Mouse (Mus musculus) heart, postnatal 14 days (tissue): ENCODE results near the gene Mafk. TPM values are rescaled to one million over a fixed set of nuclear protein-coding genes. Genes with fewer than 3 reads are reported as not detected.
"Not testable (repeated sequence)": the region's sequence is repeated elsewhere in the genome, so short reads cannot be mapped to it uniquely, and the experiment has no call there.

Experiments used
- DNase-seq, 2 experiments: peaks; one replicate each; pipeline ENCODE4 v3.0.0; 2021 to 2022
- intact Hi-C: fragments of 180-260 bp; cut with DNase I; formaldehyde crosslinking; loops from one replicate; pipeline ENCODE4 v1.15.1; 2025
- long read RNA-seq, 2 experiments: library from polyadenylated mRNA; stranded (forward); transcript quantifications; one replicate each; pipeline ENCODE4 v2.0.0; 2021
- total RNA-seq, 2 experiments: library from RNA; stranded (reverse); gene quantifications; 2 replicates each; pipeline ENCODE4 v1.2.3; 2021

The Mafk gene
- total RNA-seq: 10 to 100 TPM; 23.4 to 26.9 TPM
- long read RNA-seq, experiment 1, transcript Mafk-201 (3 exons, 2,849 nt): major isoform, 12 of 33 reads
- long read RNA-seq, experiment 1, partial matches to known transcripts: 5 of 33 reads
- long read RNA-seq, experiment 1, other reads (novel, unspliced or antisense): 16 of 33 reads
- long read RNA-seq, experiment 2, transcript Mafk-201 (3 exons, 2,849 nt): major isoform, 7 of 25 reads
- long read RNA-seq, experiment 2, partial matches to known transcripts: 0 of 25 reads
- long read RNA-seq, experiment 2, other reads (novel, unspliced or antisense): 18 of 25 reads

DNA sequence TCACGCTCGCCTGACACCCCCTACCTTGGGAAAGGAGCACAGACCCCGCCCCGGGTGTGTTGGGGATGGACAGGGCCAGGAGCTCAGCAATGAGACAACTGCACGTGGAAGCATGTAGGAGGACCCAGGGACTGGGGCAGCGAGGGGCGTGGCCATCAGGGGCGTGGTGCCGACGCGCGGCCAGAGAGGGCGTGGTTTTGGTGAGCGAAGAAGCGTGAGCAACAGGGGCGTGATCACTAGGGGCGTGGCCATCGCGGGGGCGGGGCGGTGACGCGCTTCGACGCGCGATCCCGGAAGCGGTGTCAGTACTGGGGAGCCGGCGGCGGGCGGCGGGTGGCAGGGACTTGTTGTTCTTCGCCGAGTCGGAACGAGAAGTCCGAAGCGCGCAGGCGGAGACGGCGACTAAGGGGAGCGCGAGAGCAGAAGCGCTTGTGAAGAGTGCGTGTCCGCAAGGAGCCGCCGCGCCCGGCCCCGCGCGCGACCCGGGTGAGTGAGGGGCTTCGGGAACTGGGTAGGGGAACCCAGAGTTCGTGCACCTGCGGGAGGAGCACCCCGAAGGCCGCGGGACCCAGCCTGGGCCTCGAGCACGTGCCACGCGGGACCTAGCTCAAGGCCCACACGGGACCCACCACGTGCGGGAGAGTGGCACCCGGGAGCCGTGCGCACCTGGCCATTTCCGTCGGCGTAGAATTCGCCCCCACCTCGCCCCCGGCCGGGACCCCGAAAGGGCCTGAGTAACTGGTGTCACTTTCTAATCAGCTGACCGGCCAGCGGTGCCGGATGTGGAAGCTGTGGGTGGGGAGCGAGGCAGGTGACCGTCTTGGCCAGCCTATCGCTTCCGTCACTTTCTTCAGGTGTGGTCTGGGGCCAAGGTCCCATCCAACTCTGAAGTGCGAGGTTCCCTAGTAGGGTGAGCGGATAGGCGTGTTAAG is at the start of gene Mafk:
TSS of gene Mafk (plus strand) at position 287 of the 932 bp plus-strand sequence.
- DNase-seq: peak; percentile 99
- intact Hi-C loops: no loop called here

DNA sequence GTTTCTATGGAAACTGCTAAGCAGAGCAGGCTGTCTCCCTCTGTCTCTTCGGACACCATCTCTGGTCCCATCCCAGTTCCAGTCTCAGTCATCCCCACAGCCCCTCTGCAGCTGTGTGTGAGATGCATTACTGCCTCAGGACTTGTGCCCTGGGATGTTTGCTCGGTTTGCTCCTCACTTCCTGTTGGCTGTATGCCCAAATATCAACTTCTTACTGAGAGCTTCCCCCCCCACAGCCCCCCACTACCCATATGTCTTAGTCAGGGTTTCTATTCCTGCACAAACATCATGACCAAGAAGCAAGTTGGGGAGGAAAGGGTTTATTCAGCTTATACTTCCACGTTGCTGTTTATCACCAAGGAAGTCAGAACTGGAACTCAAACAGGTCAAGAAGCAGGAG is 48.7 kb upstream of the Mafk start:
- intact Hi-C loops, DNase-seq: not testable (repeated sequence)

DNA sequence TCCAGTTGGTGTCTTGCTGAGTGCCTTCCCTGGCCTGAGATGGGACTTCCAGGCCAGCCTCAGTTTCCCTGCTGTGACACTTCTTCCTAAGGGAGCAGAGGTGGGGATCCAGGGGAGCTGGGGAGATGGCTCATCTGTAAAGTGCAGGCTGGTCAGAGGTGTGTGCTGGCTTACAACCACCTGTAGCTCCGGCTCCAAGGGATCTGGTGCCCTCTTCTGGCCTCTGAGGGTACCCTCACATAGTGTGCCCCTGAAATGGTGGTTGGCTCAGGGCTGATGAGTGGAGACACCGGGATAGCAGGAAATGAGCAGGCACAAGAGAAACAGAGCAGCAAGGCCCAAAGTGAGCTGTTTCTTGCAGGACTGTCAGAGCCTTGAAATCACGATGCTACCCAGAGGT is 45.5 kb upstream of the Mafk start:
- intact Hi-C loops: loop anchor here (1.0 kb wide), 1 partner anchor 28 kb away; no protein-coding TSS in a partner anchor
- peak; percentile 63 to 71 for DNase-seq

DNA sequence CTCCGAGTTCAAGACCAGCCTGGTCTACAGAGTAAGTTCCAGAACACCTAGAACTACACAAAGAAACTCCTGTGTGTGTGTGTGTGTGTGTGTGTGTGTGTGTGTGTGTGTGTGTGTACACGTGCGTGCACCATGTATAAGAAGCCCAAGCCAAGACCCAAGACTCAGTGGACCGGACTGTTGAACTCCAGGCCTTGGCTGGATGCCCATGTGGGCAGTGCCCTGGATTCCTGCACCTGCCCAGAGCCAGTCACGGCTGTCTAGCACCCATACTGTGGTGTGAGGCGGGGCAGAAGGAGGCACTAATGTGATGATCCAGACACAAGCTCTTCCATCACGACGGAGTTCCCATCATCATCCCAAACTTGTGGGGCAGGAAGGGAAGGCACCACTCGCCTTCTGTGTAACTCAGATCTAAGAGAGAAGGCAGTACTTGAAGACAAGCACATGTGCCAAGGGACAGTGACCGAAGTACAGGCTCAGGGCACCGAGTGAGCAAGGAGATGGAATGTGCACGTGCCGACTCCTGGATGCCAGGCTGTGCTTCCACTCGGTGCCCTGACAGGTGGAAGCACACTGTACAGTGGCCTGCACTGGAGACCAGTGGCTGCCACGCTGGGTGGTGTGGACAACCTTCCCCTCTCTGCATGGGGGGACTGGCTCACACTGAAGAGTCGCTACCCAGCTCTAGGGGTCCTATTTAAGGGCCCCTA is 41.7 kb upstream of the Mafk start:
- no peak for DNase-seq
- intact Hi-C loops: loop anchor here (1.0 to 5.0 kb wide), 2 partner anchors 32 to 212 kb away; no protein-coding TSS in a partner anchor

DNA sequence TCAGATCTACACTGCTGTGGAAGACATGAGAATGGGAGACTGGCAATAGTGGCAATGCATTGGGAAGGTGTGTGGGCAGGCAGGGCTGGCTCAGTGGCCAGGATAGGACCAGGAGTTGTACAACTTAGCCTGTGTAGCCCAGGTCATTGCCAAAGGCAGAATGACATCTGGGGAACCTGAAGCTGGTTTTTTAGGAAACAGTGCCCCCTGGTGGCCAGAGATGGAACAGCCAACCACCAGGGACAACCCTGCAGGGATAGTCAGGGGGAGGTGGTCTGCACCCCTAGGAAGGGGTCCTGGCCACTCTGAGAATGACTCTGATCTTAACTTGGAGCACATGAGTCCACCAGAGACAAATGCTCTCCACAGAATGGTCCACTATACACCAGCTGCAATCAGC is 40.8 kb upstream of the Mafk start:
- intact Hi-C loops: loop anchor here (1.0 to 5.0 kb wide), 2 partner anchors 33 to 213 kb away; no protein-coding TSS in a partner anchor
- peak; percentile 72 to 82 for DNase-seq

DNA sequence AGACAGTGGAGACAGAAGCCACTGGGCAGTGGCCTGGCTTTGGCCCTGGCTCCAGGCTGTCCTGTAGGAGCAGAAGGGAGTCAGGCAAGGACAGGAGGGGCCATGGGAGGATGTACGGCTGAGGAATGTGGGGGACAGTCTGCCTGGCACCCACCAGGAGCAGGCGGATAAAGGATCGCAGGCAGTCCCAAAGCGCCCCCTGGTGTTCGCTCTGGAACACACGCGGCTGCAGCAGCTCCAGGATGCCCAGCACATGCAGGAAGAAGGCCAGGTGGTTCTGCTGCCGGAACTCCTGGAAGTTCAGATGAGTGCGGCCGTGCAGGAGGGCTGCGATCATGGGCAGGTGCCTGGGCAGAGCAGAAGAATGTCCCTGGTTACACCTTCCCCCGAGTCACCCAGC is 36.6 kb upstream of the Mafk start:
- intact Hi-C loops: loop anchor here (5.0 kb wide), 1 partner anchor 217 kb away; no protein-coding TSS in a partner anchor
- peak; percentile 55 to 67 for DNase-seq

DNA sequence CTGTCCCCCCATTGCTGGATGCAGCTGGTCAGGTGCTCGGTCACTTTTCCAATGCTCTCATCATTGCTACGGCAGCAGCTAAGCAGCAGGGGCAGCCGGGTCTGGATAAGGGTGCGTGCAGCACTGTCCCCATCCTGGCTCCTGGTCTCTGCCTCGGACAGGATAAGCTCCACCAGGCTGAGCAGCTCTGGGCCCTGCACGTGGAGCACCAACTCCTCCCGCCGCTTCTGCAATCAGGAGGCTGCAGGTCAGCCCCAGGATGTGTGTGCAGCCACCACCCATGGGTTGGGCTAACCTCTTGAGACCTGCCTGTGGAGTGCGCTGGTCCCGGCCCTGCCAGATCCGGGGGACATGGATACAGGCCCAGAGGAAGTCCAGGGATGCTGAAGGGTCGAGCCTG is 35.2 kb upstream of the Mafk start:
- DNase-seq: no peak
- intact Hi-C loops: no loop called here

DNA sequence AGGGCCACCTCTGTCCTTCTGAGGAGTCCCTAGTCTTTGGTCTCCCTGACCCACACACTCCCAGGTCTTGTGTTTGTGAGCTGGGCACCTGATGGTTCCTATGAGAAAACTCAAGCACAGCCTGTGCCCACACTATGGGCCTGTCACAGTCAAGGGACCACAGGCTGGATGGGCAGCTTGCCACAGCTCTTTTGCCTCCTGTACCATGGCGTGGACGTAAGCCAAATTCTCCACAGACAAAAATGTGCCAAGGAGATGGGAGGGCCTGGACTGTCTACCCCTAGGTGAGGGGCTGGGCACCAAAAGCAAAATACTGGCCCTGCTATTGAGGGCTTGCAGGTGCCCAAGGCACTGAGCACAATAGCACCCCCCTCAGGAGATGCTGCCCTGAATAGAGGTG is 34.7 kb upstream of the Mafk start:
- intact Hi-C loops: no loop called here
- no peak for DNase-seq

DNA sequence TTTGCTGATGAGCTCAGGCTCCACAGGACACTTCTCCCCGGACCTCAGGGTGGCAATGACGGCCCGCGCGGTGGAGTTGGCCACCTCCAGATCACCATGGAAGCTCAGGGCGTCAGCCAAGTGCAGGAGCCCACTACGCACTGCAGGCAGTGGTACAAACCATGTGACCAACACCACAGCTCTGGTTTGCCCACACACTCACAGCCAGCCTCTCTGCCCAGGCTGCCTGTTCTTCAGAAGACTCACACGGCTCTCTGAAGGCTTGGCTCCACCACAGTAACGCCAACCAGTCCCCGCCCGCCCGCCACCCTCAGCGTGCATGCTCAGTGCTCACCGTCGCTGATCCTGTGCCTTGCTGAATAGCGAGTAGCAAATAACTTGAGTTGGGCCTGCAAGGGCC is 33.2 kb upstream of the Mafk start:
- no peak for DNase-seq
- intact Hi-C loops: no loop called here

DNA sequence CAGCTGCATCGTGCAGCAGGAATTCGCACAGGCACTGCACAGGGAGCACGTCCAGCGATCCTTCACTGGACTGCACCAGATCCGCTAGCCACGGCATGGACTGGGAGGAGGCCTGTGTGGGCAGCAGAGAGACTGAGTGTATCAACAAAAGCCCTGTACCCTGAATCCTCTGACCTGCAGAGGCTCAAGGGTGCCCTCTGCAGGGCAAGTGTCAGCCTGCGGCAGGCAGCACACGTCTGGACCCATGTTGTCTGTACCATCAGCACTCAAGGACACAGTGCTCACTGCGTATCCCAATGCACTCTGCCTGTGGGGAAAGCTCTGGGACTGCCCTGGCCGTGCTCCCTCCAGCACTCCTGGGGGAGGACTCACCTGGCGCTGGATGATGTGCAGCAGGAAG is 27.0 kb upstream of the Mafk start:
- no peak for DNase-seq
- intact Hi-C loops: no loop called here

DNA sequence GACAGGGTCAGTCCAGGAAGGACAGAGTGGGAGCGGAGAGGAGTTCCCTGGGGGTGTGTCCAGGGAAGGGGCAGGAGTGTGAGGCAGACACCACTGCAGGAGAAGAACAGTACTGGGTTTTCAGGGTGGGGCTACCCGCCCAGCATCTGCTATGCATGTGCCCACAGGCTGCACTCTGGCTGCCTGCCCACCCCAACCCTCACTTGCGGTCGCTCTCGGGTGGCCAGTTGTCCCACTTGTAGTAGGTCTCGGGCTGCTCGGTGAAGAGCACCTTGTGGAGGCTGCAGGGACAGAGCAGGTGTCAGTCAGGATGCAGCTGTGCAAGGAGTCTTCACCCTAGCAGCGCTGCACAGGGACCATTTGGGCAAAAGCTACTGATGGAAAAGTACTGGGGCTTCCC is 23.1 kb upstream of the Mafk start:
- intact Hi-C loops: no loop called here
- no peak for DNase-seq

DNA sequence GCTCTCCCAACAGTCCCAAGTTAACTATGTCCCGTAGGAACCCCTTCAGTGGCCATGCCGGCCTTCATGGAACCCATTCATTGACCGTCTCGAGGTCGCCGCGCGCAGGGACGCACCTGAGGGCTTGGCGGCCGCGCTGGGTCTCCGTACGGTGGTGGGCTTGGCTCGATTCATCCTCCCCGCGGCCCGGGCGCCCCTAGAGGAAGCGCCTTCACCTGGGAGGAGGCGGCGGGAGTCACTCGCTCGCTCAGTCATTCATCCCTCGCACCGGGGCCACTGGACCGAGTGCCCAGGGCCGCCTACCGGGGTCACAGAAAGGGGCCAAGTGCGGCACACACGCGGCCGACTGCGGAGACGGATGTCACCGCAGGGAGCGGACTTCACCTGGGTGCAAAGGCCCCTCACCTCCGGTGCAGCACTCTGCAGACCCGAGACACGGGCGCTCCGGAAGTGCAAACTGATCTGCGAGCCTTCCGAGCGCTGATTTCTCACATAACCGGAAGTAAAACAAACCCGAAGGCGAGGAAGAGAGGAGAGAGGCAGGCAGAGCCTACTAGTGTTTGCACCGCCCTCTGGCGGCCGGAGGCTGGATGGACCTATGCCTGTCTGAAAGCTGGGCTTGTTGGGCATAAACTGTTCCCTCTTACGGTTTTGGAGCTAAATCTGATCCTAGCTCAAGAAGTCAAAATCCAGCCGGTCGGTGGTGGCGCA is 15.9 kb upstream of the Mafk start, which contains the start of gene Ints1:
TSS of gene Ints1 (minus strand) at position 459 of the 711 bp plus-strand sequence.
- intact Hi-C loops: no loop called here
- DNase-seq: peak; percentile 96 to 98

DNA sequence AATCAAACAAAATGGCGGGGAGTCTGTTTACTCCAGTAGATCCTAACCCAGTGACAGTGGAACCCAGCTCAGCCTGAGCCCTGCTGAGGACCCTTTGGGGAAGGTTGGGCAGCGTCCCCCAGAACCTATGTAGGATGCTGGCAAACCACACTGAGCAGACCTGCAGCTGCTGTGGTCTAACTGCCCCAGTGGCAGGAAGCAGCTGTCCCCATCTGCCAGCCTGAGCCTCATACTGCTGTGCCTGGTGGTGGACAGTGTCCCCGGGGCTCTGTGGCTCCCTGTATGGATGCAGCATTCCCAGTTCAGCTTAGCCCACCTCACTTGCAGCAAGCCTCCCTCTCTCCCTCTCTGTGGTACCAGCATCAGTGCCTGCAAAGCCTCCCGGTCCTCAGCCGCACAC is 14.3 kb upstream of the Mafk start:
- no peak for DNase-seq
- intact Hi-C loops: no loop called here

DNA sequence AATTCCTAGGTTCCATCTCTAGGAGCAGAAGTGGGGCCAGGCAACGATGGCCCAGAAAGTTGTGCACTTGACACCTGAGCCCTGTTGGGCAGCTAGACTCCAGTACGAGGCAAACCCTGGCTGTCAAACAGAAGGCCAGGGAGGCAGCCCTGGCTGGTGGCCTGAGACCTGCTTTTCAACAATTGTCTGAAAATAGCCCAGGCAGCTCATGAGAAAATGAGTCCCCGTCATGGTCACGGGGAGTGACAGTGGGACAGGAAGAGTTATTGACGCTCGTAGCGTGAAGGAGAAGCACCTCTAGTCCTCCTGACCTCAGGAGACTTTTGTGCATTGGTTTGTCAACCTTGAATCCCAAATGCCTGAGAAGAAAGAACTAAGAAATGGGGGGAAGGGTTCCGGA is 9.9 kb upstream of the Mafk start:
- DNase-seq: peak; percentile 27 to 33

DNA sequence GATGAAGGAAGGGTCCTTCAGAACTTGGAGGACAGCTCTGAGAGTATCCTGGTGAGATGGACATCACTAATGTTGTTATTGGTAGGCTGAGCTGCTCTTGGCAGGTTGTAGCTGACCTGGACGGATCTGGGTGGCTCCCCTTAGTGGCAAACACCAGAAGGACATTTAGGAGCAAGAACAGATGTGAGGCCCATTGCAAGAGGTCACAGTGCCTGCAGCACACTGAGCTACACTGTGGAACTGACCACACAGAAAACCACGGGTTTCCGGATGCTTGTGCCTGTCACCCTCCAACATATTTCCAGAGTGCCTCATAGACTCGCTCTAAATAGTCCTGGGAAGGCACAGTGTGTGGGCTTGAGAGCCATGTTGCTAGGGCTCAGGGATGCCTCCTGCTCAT is 1.8 kb upstream of the Mafk start:
- no peak for DNase-seq
- intact Hi-C loops: no loop called here

More for the DNA sequence above, 9.9 kb upstream of the Mafk start:
- intact Hi-C loops: no loop called here

DNA sequence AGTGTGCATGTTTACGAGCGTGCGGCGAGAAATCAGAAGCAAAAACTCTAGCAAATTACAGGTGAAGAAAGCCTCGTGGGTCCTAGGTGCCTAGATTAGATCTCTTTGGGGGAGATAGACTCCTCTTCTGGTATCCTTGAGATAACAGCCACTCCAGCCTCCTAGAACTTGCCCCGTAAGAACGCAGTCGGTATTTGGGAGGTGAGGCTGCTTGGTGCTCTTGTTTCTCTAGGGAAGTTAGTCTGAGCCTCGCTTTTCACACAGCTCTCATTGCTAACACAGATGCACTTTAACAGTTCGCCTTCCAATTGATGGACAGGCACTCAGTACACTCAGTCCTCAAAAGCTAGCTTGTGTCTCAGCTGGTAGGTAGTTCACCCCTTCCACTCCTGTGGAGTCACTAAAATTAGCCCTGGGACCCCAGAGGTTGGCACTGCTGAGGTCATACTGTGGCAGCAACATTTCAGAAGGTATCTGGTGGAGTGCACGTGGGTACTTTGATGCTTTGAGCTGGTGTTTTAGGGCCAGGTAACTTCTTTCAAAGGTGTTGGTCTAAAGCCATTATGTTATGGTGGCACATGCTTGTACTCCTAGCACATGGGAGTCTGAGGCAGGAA is 954 bp downstream of the Mafk start:
- no peak for DNase-seq

DNA sequence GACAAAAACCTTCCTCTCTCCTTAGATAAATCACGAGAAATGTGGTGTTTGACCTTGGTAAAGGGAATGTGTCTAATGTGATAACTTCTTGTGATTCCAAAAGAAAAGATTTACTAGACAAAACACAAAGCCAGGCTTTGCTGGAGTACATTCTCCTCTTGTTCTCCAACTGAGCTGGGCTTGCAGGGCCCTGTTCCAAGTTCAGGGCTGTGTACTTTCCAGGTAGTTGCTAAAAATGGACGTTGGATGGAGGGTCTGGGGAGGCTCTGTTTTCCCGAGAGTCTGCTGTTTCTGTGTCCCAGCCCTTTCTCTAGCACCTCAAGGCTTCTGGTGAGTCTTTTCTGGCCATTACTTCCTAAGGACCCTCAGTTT is 1.6 kb downstream of the Mafk start:
- DNase-seq: peak; percentile 24 to 38
- intact Hi-C loops: no loop called here

More for the DNA sequence above, 954 bp downstream of the Mafk start:
- intact Hi-C loops: no loop called here

DNA sequence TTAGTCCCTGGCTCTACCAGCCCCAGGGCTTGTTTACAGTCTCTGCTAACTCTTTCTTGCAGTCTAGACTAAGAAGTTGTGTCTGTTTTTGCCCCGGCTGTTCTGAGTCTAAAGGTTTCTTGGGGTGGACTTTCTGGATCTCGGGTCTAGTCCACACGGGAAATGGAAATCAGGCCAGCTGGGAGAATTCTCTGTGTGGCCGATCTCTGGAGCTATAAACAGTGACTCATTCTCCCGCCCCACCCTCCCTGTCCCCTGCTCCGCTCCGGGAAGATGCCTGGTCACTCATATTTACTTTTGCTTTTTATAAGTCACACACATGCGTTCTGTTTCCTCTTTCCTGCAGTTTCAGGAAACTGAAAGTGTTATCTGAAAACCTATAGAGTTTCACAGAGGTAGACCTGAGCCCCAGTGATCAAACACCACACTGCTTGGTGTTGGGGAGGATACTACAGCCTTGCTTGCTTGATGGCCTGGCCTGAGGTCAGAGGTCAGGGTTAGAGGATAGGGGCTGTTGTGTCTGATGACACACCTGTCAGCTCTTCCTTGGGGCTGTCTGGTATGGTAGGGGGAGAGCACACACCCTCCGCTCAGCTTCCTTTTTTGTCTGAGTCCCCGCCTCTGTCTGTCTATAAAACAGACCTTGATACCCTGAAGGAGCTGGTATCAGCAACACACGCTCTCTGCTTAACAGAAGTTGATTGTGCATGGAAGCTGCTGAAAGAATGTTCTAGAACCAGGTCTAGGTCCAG is 2.2 kb downstream of the Mafk start:
- DNase-seq: peak; percentile 59 to 60
- intact Hi-C loops: no loop called here

DNA sequence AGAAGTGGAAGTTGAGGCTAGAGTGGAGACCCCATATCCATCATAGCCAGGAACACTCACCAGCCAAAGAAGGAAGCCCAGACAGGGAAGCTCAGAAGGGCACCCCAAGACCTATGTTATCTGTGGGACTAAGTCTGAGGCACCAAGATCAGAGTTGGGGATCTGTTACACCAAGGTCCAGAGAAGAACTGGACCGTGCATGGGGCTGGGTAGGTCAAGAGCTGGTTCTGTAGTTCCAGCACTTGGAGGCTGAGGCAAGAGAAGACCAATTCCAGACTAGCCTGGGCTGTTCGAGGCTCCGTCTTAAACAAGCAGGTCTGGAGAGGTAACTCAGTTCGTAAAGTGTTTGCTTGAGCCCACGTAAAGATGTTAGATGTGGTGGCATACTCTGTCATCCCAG is 2.8 kb downstream of the Mafk start:
- peak in 1 of 2 experiments; percentile 3 for DNase-seq
- intact Hi-C loops: no loop called here
